8 mouse cellular contexts compared by ENCODE assay signal in genomic region chr8:83653662-83654017, GRCm38 (mm10). TPM values are rescaled to one million over a fixed set of nuclear protein-coding genes. Genes with fewer than 3 reads are reported as not detected.
DNase-seq lines count a peak whose midpoint lies in the region; ATAC-seq and TF ChIP-seq lines count a peak whose summit lies in the region.

No protein-coding gene starts in this region.

- peak overlapping the region; percentile 62 for H3K4me3 ChIP-seq in cerebellum, adult 2 months (replicated peaks; ENCODE audit: insufficient read depth, low read depth, low read length)
- H3K4me3 ChIP-seq in limb, embryonic 13.5 days: peak overlapping the region; percentile 86
- H3K4me3 ChIP-seq in stomach, embryonic 14.5 days (ENCODE audit: low read depth, low read length): peak overlapping the region; percentile 96

- 46% methylated on average over 10 of the region's 10 CpGs for WGBS in cerebellum, adult 2 months
- 42% methylated on average over 10 of the region's 10 CpGs for WGBS in limb, embryonic 13.5 days
- 31% methylated on average over 10 of the region's 10 CpGs for WGBS in stomach, embryonic 14.5 days

- TF ChIP-seq CTCF in cerebellum, adult 2 months (IDR thresholded peaks at IDR 0.05; ENCODE audit: borderline replicate concordance, insufficient read depth, low read depth, low read length): no peak

- DNase-seq in cerebellum, adult 2 months: no peak
- DNase-seq in cerebellum, adult 8-10 months: no peak
- peak; percentile 31 to 49 for DNase-seq in right cerebral cortex, postnatal 10 days (ENCODE audit: low spot score in 2 of 2)
- DNase-seq in right cerebral cortex, postnatal 25 days: no peak
- DNase-seq in left cerebral cortex, adult 18-20 months (ENCODE audit: low spot score in 2 of 2): no peak
- DNase-seq in left cerebral cortex, adult 8-10 months (ENCODE audit: low spot score in 2 of 2): no peak

- H3K27me3 ChIP-seq in cerebellum, adult 2 months (ENCODE audit: control insufficient read depth, insufficient read depth, low read length): no peaks in the 10 kb centered on the region
- no peaks in the 10 kb centered on the region for H3K27me3 ChIP-seq in limb, embryonic 13.5 days
- H3K27me3 ChIP-seq in stomach, embryonic 14.5 days (ENCODE audit: control insufficient read depth, insufficient read depth, low read length): no peaks in the 10 kb centered on the region

- no peak for ATAC-seq in limb, embryonic 13.5 days (ENCODE audit: low FRiP score, low read depth)
- ATAC-seq in stomach, embryonic 14.5 days (ENCODE audit: insufficient number of reproducible peaks, insufficient read depth, low FRiP score, low read depth): no peak

- no peak overlapping the region for H3K27ac ChIP-seq in cerebellum, adult 2 months (ENCODE audit: insufficient read depth, low read length)
- peak overlapping the region; percentile 70 for H3K27ac ChIP-seq in limb, embryonic 13.5 days
- peak overlapping the region; percentile 82; the same call in 1 of the 2 replicates for H3K27ac ChIP-seq in stomach, embryonic 14.5 days (ENCODE audit: low read length)

- no peak for TF ChIP-seq POLR2A in cerebellum, adult 2 months (IDR thresholded peaks at IDR 0.05; ENCODE audit: borderline replicate concordance, insufficient read depth, low read length)

- H3K9ac ChIP-seq in limb, embryonic 13.5 days: peak overlapping the region; percentile 86
- 0 out of 2 replicates have a peak overlapping the region, but pooled peaks have one; percentile 88 for H3K9ac ChIP-seq in stomach, embryonic 14.5 days (replicated peaks; ENCODE audit: low read depth, low read length)

- peak overlapping the region; percentile 94 for H3K4me2 ChIP-seq in limb, embryonic 13.5 days (replicated peaks)
- peak overlapping the region; percentile 97 for H3K4me2 ChIP-seq in stomach, embryonic 14.5 days (replicated peaks; ENCODE audit: low read depth, low read length)

- H3K36me3 ChIP-seq in limb, embryonic 13.5 days: peaks cover 19% of the 10 kb centered on the region
- no peaks in the 10 kb centered on the region; the same call in 1 of the 2 replicates for H3K36me3 ChIP-seq in stomach, embryonic 14.5 days (ENCODE audit: control insufficient read depth, insufficient read depth, low read length)

- H3K9me3 ChIP-seq in limb, embryonic 13.5 days: no peaks in the 10 kb centered on the region
- H3K9me3 ChIP-seq in stomach, embryonic 14.5 days (ENCODE audit: control insufficient read depth, low read depth, low read length): no peaks in the 10 kb centered on the region

- peaks cover 3% of the 10 kb centered on the region; the same call in 1 of the 2 replicates for H3K4me1 ChIP-seq in cerebellum, adult 2 months (ENCODE audit: control insufficient read depth, insufficient read depth, low read length)
- peaks cover 13% of the 10 kb centered on the region for H3K4me1 ChIP-seq in limb, embryonic 13.5 days
- H3K4me1 ChIP-seq in stomach, embryonic 14.5 days (ENCODE audit: control insufficient read depth, insufficient read depth, low read length): peaks cover 12% of the 10 kb centered on the region; the same call in 1 of the 2 replicates

RNA-seq across cellular contexts. Expression of gene Gipc1, which starts 1.2 kb away (rescaled TPM):
- polyA plus RNA-seq in cerebellum, adult 2 months (2012; rRNA removed): 51.3 and 51.7 TPM in 2 replicates
- 163 and 167 TPM in 2 replicates for polyA plus RNA-seq in limb, embryonic 13.5 days (2015; fragmentation: Nextera tagmentation; extraction: Ambion mirVana)
- polyA plus RNA-seq in stomach, embryonic 14.5 days (2014; fragmentation: Nextera tagmentation; extraction: Ambion mirVana): 180 and 185 TPM in 2 replicates
- 10 to 100 TPM; 86.0 to 86.7 TPM for total RNA-seq in left cerebral cortex, adult 18-20 months (2021)
- total RNA-seq in left cerebral cortex, adult 8-10 months (2022): 10 to 100 TPM; 72.9 to 74.5 (median 74.3) TPM

RNA-seq across cellular contexts. Expression of gene Ptger1, which starts 12.8 kb away (rescaled TPM):
- 0.76 and 0.77 TPM in 2 replicates for polyA plus RNA-seq in cerebellum, adult 2 months (2012; rRNA removed)
- 0.89 and 1.2 TPM in 2 replicates for polyA plus RNA-seq in limb, embryonic 13.5 days (2015; fragmentation: Nextera tagmentation; extraction: Ambion mirVana)
- 3.1 and 5.4 TPM in 2 replicates for polyA plus RNA-seq in stomach, embryonic 14.5 days (2014; fragmentation: Nextera tagmentation; extraction: Ambion mirVana)
- 1 to 10 TPM; 1.2 to 1.6 TPM for total RNA-seq in left cerebral cortex, adult 18-20 months (2021)
- total RNA-seq in left cerebral cortex, adult 8-10 months (2022): 1 to 10 TPM in 3 of 4 experiments, under 1 TPM in 1; 0.83 to 1.5 (median 1.3) TPM

RNA-seq across cellular contexts. Expression of gene Pkn1, which starts 45.3 kb away (rescaled TPM):
- 59.8 and 62.7 TPM in 2 replicates for polyA plus RNA-seq in cerebellum, adult 2 months (2012; rRNA removed)
- polyA plus RNA-seq in limb, embryonic 13.5 days (2015; fragmentation: Nextera tagmentation; extraction: Ambion mirVana): 28.7 and 29.8 TPM in 2 replicates
- 30.1 and 30.7 TPM in 2 replicates for polyA plus RNA-seq in stomach, embryonic 14.5 days (2014; fragmentation: Nextera tagmentation; extraction: Ambion mirVana)
- total RNA-seq in left cerebral cortex, adult 18-20 months (2021): 10 to 100 TPM; 53.9 to 65.2 TPM
- total RNA-seq in left cerebral cortex, adult 8-10 months (2022): 10 to 100 TPM; 52.2 to 66.2 (median 54.8) TPM

RNA-seq across cellular contexts. Expression of gene Dnajb1, which starts 45.6 kb away (rescaled TPM):
- polyA plus RNA-seq in cerebellum, adult 2 months (2012; rRNA removed): 29.9 and 33.0 TPM in 2 replicates
- polyA plus RNA-seq in limb, embryonic 13.5 days (2015; fragmentation: Nextera tagmentation; extraction: Ambion mirVana): 67.0 and 72.5 TPM in 2 replicates
- polyA plus RNA-seq in stomach, embryonic 14.5 days (2014; fragmentation: Nextera tagmentation; extraction: Ambion mirVana): 59.5 and 59.6 TPM in 2 replicates
- 10 to 100 TPM; 61.3 to 66.7 TPM for total RNA-seq in left cerebral cortex, adult 18-20 months (2021)
- total RNA-seq in left cerebral cortex, adult 8-10 months (2022): 10 to 100 TPM; 44.9 to 46.9 (median 45.6) TPM

RNA-seq across cellular contexts. Expression of gene Tecr, which starts 45.9 kb away (rescaled TPM):
- polyA plus RNA-seq in cerebellum, adult 2 months (2012; rRNA removed): 1,238 and 1,304 TPM in 2 replicates
- 578 and 605 TPM in 2 replicates for polyA plus RNA-seq in limb, embryonic 13.5 days (2015; fragmentation: Nextera tagmentation; extraction: Ambion mirVana)
- 629 and 635 TPM in 2 replicates for polyA plus RNA-seq in stomach, embryonic 14.5 days (2014; fragmentation: Nextera tagmentation; extraction: Ambion mirVana)
- total RNA-seq in left cerebral cortex, adult 18-20 months (2021): 100 to 1,000 TPM; 600 to 661 TPM
- 100 to 1,000 TPM; 638 to 678 (median 672) TPM for total RNA-seq in left cerebral cortex, adult 8-10 months (2022)

Comparison
In these comparisons a context has a peak if more than half of its experiments do, and no peak if none do; other contexts are left out.
1. DNase-seq: peak in right cerebral cortex, postnatal 10 days (2 of 2); none in cerebellum, adult 2 months (0 of 2), cerebellum, adult 8-10 months (single experiment), right cerebral cortex, postnatal 25 days (single experiment), left cerebral cortex, adult 18-20 months (0 of 2) and left cerebral cortex, adult 8-10 months (0 of 2).
2. Peak in every context shown above with its lines, with median percentiles within 50 percentile points of each other: H3K4me3 ChIP-seq.